Mouse (Mus musculus): Measurements from ENCODE around the gene Cetn3.

DNA sequence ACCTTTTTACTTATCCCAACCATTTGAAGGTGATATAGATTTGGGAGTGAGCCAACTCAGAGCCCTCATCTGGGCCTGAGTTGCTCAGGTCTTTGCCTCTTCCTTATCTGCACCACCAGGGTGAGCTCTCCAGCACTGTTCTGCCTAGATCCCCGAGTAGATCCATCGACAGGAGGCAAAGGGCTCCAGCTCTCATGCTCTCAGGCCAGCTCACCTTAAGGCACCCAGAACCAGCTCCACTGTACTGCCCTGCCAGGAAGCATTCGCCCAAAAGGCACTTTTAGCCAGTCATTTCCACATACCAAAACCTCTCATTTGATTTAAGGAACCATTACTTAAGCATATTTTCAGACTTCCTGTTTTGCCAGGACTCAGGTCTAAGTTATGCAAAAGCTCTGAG is 42.0 kb upstream of the Cetn3 start:
- no peak for TF ChIP-seq CTCF (IDR thresholded peaks at IDR 0.05; ENCODE audit: insufficient read depth, low read depth, low read length)
- no peak for TF ChIP-seq POLR2A (IDR thresholded peaks at IDR 0.05; ENCODE audit: insufficient read depth, low read depth, low read length)
